Mouse (Mus musculus) cerebellum, adult 2 months (tissue): ENCODE data around the gene Wif1. TPM values are rescaled to one million over a fixed set of nuclear protein-coding genes. Genes with fewer than 3 reads are reported as not detected.

Experiments used
- DNase-seq, 2 experiments: peaks; one replicate each; pipeline ENCODE4 v3.0.0; 2021
- H3K27ac ChIP-seq: fragments of 200-500 bp; 2 replicates; pipeline ENCODE4 v1.5.1; 2012; ENCODE audit warnings: low read length, control low read depth, inconsistent platforms; ENCODE audit not compliant: insufficient read depth
- H3K27me3 ChIP-seq: fragments of 200-500 bp; 2 replicates; pipeline ENCODE4 v1.6.1; 2012; ENCODE audit warnings: inconsistent platforms, mild to moderate bottlenecking, low read length, moderate library complexity; ENCODE audit not compliant: control insufficient read depth, insufficient read depth
- H3K4me1 ChIP-seq: fragments of 200-500 bp; 2 replicates; pipeline ENCODE4 v1.6.1; 2011; ENCODE audit warnings: low read length; ENCODE audit not compliant: control insufficient read depth, insufficient read depth
- H3K4me3 ChIP-seq: fragments of 200-500 bp; replicated peaks from 2 replicates; pipeline ENCODE3; 2011; ENCODE audit warnings: mild to moderate bottlenecking, low read depth, low read length, control low read depth; ENCODE audit not compliant: insufficient read depth
- CTCF ChIP-seq: fragments of 200-500 bp; IDR thresholded peaks from 2 replicates; pipeline ENCODE4 v1.5.1; 2011; ENCODE audit warnings: low read depth, mild to moderate bottlenecking, control low read depth, low read length, moderate library complexity, borderline replicate concordance; ENCODE audit not compliant: insufficient read depth
- POLR2A ChIP-seq: fragments of 200-500 bp; IDR thresholded peaks from 2 replicates; pipeline ENCODE4 v1.6.1; 2011; ENCODE audit warnings: low read length, control low read depth, borderline replicate concordance; ENCODE audit not compliant: insufficient read depth
- WGBS: fragments of 180-500 bp; shearing (Covaris S2); methylation state at CpG from one replicate; pipeline ENCODE4 v1.1.7; 2018; 5-methylcytosine and 5-hydroxymethylcytosine counted together
- polyA plus RNA-seq: library from polyadenylated mRNA; depleted of rRNA; stranded (reverse); fragments of >200 nt; gene quantifications from 2 replicates; pipeline ENCODE4 v1.2.3, GENCODE M21; 2012

Wif1 gene
- polyA plus RNA-seq, 1 experiment = 1.1 TPM

GRCm38 (mm10) chr10:121033128-121033791 is 500 bp upstream of the Wif1 start:
- Histone ChIP-seq H3K27me3 (peaks cover 1% of the 10 kb centered on the region; the same call in 1 of the 2 replicates), H3K27ac (no peak overlapping the region), H3K4me3 (peak overlapping the region; percentile 59), H3K4me1 (peaks cover 4% of the 10 kb centered on the region; the same call in 1 of the 2 replicates)
- TF ChIP-seq POLR2A (no peak), CTCF (peak; percentile 65)
- peak; percentile 67 to 70 for DNase-seq
- WGBS = under 1% methylated on average over 25 of the region's 25 CpGs

GRCm38 (mm10) chr10:121034569-121034947 is 798 bp downstream of the Wif1 start:
- H3K27me3 ChIP-seq = peaks cover 1% of the 10 kb centered on the region; the same call in 1 of the 2 replicates
- H3K27ac ChIP-seq = no peak overlapping the region
- H3K4me3 ChIP-seq = no peak overlapping the region
- peaks cover 4% of the 10 kb centered on the region; the same call in 1 of the 2 replicates for H3K4me1 ChIP-seq
- WGBS = 20% methylated on average over 5 of the region's 5 CpGs
- DNase-seq = no peak
- no peak for TF ChIP-seq POLR2A

- Histone ChIP-seq H3K27ac (no peak overlapping the region), H3K27me3 (no peaks in the 10 kb centered on the region; the same call in 1 of the 2 replicates), H3K4me3 (no peak overlapping the region), H3K4me1 (peaks cover 4% of the 10 kb centered on the region; the same call in 1 of the 2 replicates)
- no peak for DNase-seq
- TF ChIP-seq POLR2A (no peak), CTCF (no peak)
- WGBS = 79% methylated on average over 4 of the region's 4 CpGs
Observed at GRCm38 (mm10) chr10:121038556-121039284, 5.0 kb downstream of the Wif1 start.

GRCm38 (mm10) chr10:121040911-121041310 is 7.2 kb downstream of the Wif1 start:
- Histone ChIP-seq H3K4me3 (no peak overlapping the region), H3K27me3 (no peaks in the 10 kb centered on the region; the same call in 1 of the 2 replicates), H3K27ac (no peak overlapping the region), H3K4me1 (no peaks in the 10 kb centered on the region)
- no peak for DNase-seq
- TF ChIP-seq CTCF (no peak), POLR2A (no peak)
- WGBS = 29% methylated on average over 14 of the region's 14 CpGs

GRCm38 (mm10) chr10:121047440-121047839 is 13.7 kb downstream of the Wif1 start:
- DNase-seq = no peak
- Histone ChIP-seq H3K27me3 (no peaks in the 10 kb centered on the region; the same call in 1 of the 2 replicates), H3K27ac (no peak overlapping the region), H3K4me1 (no peaks in the 10 kb centered on the region), H3K4me3 (no peak overlapping the region)
- 78% methylated on average over 10 of the region's 10 CpGs for WGBS
- TF ChIP-seq POLR2A (no peak), CTCF (no peak)

GRCm38 (mm10) chr10:121052076-121052475 is 18.3 kb downstream of the Wif1 start:
- DNase-seq = no peak
- H3K27me3 ChIP-seq = no peaks in the 10 kb centered on the region; the same call in 1 of the 2 replicates
- no peak overlapping the region for H3K4me3 ChIP-seq
- H3K27ac ChIP-seq = no peak overlapping the region
- TF ChIP-seq POLR2A (no peak), CTCF (no peak)
- no peaks in the 10 kb centered on the region for H3K4me1 ChIP-seq
- WGBS = 66% methylated on average over 6 of the region's 6 CpGs

- peak; percentile 29 to 44 for DNase-seq
- TF ChIP-seq POLR2A = no peak
- TF ChIP-seq CTCF = no peak
- no peaks in the 10 kb centered on the region; the same call in 1 of the 2 replicates for H3K27me3 ChIP-seq
- no peaks in the 10 kb centered on the region for H3K4me1 ChIP-seq
- H3K4me3 ChIP-seq = no peak overlapping the region
- 5% methylated on average over 13 of the region's 13 CpGs for WGBS
- H3K27ac ChIP-seq = no peak overlapping the region
Observed at GRCm38 (mm10) chr10:121055452-121056188, 21.9 kb downstream of the Wif1 start.

GRCm38 (mm10) chr10:121056823-121057222 is 23.1 kb downstream of the Wif1 start:
- Histone ChIP-seq H3K27me3 (no peaks in the 10 kb centered on the region; the same call in 1 of the 2 replicates), H3K4me1 (no peaks in the 10 kb centered on the region), H3K4me3 (no peak overlapping the region), H3K27ac (no peak overlapping the region)
- no peak for DNase-seq
- 79% methylated on average over 6 of the region's 6 CpGs for WGBS
- TF ChIP-seq POLR2A (no peak), CTCF (no peak)
